Mouse (Mus musculus): ENCODE measurements around the gene Znhit1. TPM values are rescaled to one million over a fixed set of nuclear protein-coding genes. Genes with fewer than 3 reads are reported as not detected.
A peak's percentile ranks its signal among the peaks of the same experiment; 100 is the strongest.

Znhit1 gene
- polyA plus RNA-seq, 1 experiment from 2014 or later, result 80.6 TPM

DNA sequence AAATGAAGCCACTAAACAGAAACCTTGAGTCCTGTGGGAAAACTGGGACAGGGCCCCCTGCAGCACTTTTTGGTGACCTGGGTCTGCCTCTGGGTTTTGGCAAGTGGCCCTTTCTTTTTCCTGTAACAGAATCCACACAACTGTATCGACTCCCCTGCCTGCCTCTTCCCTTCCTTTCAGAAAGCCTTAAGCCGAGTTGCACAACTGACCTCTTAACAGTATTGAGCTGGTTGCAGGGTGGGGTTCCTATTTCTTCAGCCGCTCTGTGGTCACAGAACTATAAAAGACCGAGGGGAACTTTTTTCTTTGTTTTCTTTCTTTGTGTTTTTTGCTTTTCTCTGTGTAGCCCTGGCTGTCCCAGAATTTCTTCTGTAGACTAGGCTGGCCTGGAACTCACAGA lies 10.1 kb downstream of the Znhit1 start:
- Histone ChIP-seq H3K27me3 (ENCODE audit: control insufficient read depth, insufficient read depth, low read length) (no peaks in the 10 kb centered on the region), H3K4me2 (replicated peaks; ENCODE audit: low read depth, low read length) (no peak overlapping the region), H3K4me1 (ENCODE audit: control insufficient read depth, insufficient read depth, low read length) (no peaks in the 10 kb centered on the region), H3K4me3 (ENCODE audit: low read length) (no peak overlapping the region), H3K27ac (ENCODE audit: low read depth, low read length) (no peak overlapping the region), H3K36me3 (ENCODE audit: control insufficient read depth, insufficient read depth, low read length) (peaks cover 15% of the 10 kb centered on the region; the same call in 1 of the 2 replicates), H3K9me3 (ENCODE audit: control insufficient read depth, low read length) (no peaks in the 10 kb centered on the region), H3K9ac (ENCODE audit: low read depth, low read length) (no peak overlapping the region)
- 61% methylated on average over 4 of the region's 4 CpGs for WGBS
- ATAC-seq (ENCODE audit: low FRiP score, low TSS enrichment), result no peak

DNA sequence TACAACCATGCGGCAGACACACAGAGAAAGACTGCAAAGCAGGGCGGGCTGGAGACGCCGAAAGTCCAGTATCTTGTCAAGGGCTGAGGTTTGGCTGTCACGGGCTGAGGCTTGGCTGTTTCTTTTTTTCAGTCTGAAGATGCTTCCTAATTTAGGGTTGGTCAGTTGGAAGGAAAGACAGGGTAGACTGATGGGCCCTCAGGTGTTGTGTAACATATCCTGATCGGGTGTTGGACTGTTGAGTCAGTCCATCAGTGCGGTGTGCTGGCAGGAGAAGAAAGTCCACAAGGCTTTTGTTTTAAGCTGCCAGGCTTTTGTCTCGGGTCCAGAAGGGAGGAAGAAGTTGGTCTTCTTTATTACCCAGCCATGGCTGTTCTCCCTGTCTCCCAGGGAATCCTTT lies 14.2 kb downstream of the Znhit1 start:
- H3K9me3 ChIP-seq (ENCODE audit: control insufficient read depth, low read length), result no peaks in the 10 kb centered on the region
- H3K4me2 ChIP-seq (replicated peaks; ENCODE audit: low read depth, low read length), result no peak overlapping the region

DNA sequence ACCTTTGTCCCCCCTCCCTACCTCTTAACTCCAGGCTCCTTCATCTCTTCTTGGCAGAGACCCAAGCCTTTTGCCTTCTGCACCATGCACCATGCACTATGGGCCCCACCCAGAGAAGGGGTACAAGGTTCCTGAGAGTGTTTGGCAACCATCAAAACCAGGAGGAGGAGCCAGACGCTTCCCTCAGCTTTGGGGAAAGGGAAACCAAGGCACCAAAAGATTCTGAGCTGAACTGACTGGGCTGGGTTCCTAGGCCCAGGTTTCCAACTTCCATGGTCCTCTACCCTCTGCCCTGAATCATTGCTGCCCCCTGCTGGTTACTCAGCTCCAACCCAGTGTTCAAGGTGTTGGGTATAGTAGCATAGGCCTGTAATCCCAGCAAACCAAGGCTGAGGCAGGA lies 17.1 kb downstream of the Znhit1 start:
- 47% methylated on average over 1 of the region's 1 CpGs for WGBS
- ATAC-seq (ENCODE audit: low FRiP score, low TSS enrichment), result no peak
- Histone ChIP-seq H3K4me3 (ENCODE audit: low read length) (no peak overlapping the region), H3K4me1 (ENCODE audit: control insufficient read depth, insufficient read depth, low read length) (peaks cover 19% of the 10 kb centered on the region), H3K9me3 (ENCODE audit: control insufficient read depth, low read length) (no peaks in the 10 kb centered on the region), H3K27ac (ENCODE audit: low read depth, low read length) (no peak overlapping the region), H3K9ac (ENCODE audit: low read depth, low read length) (no peak overlapping the region), H3K27me3 (ENCODE audit: control insufficient read depth, insufficient read depth, low read length) (no peaks in the 10 kb centered on the region), H3K36me3 (ENCODE audit: control insufficient read depth, insufficient read depth, low read length) (peaks cover 5% of the 10 kb centered on the region), H3K4me2 (replicated peaks; ENCODE audit: low read depth, low read length) (no peak overlapping the region)

More for the DNA sequence above, 14.2 kb downstream of the Znhit1 start:
- Histone ChIP-seq H3K4me3 (ENCODE audit: low read length) (no peak overlapping the region), H3K9ac (ENCODE audit: low read depth, low read length) (no peak overlapping the region), H3K27ac (ENCODE audit: low read depth, low read length) (no peak overlapping the region), H3K4me1 (ENCODE audit: control insufficient read depth, insufficient read depth, low read length) (no peaks in the 10 kb centered on the region), H3K36me3 (ENCODE audit: control insufficient read depth, insufficient read depth, low read length) (no peaks in the 10 kb centered on the region), H3K27me3 (ENCODE audit: control insufficient read depth, insufficient read depth, low read length) (no peaks in the 10 kb centered on the region)
- ATAC-seq (ENCODE audit: low FRiP score, low TSS enrichment), result no peak
- WGBS, result 76% methylated on average over 8 of the region's 8 CpGs

DNA sequence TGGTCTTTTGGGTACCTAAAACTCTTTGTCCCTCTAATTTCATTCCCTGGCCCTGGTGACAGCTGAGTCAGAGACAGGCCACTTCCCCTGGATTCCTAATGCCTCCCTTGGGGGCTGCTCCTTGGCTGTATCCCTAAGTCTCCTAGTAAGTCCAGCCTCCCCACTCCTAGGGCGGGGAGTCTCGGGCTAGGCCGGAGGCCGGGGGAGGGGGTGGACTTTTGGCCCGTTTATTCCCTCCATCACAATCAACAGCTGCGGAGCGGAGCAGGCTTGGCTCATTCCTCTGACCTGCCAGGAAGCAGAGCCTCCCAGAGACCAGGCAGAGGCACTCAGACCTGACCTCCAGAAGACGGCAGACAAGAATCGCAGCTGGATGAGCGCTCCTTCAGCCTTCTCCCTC lies 20.2 kb downstream of the Znhit1 start:
- Histone ChIP-seq H3K9me3 (ENCODE audit: control insufficient read depth, low read length) (no peaks in the 10 kb centered on the region), H3K27ac (ENCODE audit: low read depth, low read length) (peak overlapping the region; percentile 90; the same call in 1 of the 2 replicates), H3K27me3 (ENCODE audit: control insufficient read depth, insufficient read depth, low read length) (no peaks in the 10 kb centered on the region), H3K4me1 (ENCODE audit: control insufficient read depth, insufficient read depth, low read length) (peaks cover 32% of the 10 kb centered on the region), H3K36me3 (ENCODE audit: control insufficient read depth, insufficient read depth, low read length) (peaks cover 33% of the 10 kb centered on the region), H3K4me3 (ENCODE audit: low read length) (no peak overlapping the region), H3K9ac (ENCODE audit: low read depth, low read length) (no peak overlapping the region), H3K4me2 (replicated peaks; ENCODE audit: low read depth, low read length) (no peak overlapping the region)
- WGBS, result 45% methylated on average over 10 of the region's 10 CpGs
- ATAC-seq (ENCODE audit: low FRiP score, low TSS enrichment), result 0 out of 2 replicates have a peak, but pooled peaks have one; percentile 7

DNA sequence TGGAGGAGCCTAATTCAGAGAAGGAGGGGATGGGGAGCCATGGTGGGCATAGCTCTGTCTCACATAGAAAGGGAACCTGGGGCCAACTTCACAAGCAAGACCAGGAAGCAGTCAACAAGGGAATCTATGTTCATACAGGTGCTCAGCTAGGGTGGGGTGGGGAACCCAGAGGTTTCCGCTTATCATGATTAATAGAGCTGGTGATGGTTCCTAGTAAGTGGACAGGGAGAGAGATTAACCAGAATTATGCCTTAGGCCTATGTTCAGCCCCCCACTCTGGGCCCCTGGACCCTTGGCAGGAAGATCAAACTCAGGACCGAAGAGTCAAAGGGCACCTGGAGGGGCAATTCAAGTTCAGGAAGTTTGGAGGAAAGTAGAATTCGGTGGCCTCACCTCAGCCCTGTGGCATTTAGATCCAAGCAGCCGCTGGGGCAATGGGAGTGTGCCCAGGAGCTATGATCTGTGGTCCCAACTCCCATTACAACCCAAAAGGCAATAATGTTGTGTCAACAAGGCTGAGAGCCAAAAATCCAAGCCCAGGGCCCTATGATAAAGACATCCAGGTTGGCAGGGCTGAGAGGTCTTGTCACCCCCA lies 20.9 kb downstream of the Znhit1 start:
- no peaks in the 10 kb centered on the region for H3K9me3 ChIP-seq (ENCODE audit: control insufficient read depth, low read length)
- H3K4me1 ChIP-seq (ENCODE audit: control insufficient read depth, insufficient read depth, low read length), result peaks cover 32% of the 10 kb centered on the region
- H3K9ac ChIP-seq (ENCODE audit: low read depth, low read length), result 0 out of 2 replicates have a peak overlapping the region, but pooled peaks have one; percentile 7
- peak overlapping the region; percentile 90 for H3K27ac ChIP-seq (ENCODE audit: low read depth, low read length)
- no peaks in the 10 kb centered on the region for H3K27me3 ChIP-seq (ENCODE audit: control insufficient read depth, insufficient read depth, low read length)
- ATAC-seq (ENCODE audit: low FRiP score, low TSS enrichment), result no peak
- WGBS, result 78% methylated on average over 4 of the region's 4 CpGs
- H3K36me3 ChIP-seq (ENCODE audit: control insufficient read depth, insufficient read depth, low read length), result peaks cover 33% of the 10 kb centered on the region
- H3K4me3 ChIP-seq (ENCODE audit: low read length), result no peak overlapping the region
- H3K4me2 ChIP-seq (replicated peaks; ENCODE audit: low read depth, low read length), result no peak overlapping the region

DNA sequence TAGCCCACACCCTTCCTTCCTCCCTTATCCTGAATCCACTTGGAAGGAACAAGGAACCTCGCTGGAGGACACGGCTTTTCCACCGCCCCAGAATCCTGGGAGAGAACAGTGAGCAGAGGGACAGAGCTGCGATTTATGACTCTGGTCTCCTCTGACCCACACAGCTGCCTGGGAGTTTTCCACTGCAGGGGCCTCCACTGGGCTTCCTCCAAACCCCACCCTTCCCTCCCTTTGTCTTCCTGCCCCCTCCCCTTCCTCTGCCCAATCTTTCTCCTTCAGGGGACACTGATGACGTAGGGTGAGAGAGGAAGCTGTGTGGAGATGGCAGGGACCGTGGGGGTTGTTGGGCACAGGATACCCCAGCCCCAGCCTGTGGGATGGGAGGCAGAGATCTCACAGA lies 21.5 kb downstream of the Znhit1 start, which contains the start of gene Cldn15:
TSS of gene Cldn15 (plus strand) at position 286 of the 400 bp plus-strand sequence.
- 0 out of 2 replicates have a peak within 1 kb of the TSS, but pooled peaks have one; percentile 8 for H3K4me2 ChIP-seq (replicated peaks; ENCODE audit: low read depth, low read length)
- 24% methylated on average over 6 of the region's 6 CpGs for WGBS
- peak; percentile 38 for ATAC-seq (ENCODE audit: low FRiP score, low TSS enrichment)
- peak within 1 kb of the TSS; percentile 90 for H3K27ac ChIP-seq (ENCODE audit: low read depth, low read length)
- peaks cover 35% of the 10 kb centered on the region for H3K4me1 ChIP-seq (ENCODE audit: control insufficient read depth, insufficient read depth, low read length)
- H3K9me3 ChIP-seq (ENCODE audit: control insufficient read depth, low read length), result no peaks in the 10 kb centered on the region
- peaks cover 33% of the 10 kb centered on the region for H3K36me3 ChIP-seq (ENCODE audit: control insufficient read depth, insufficient read depth, low read length)
- peak within 1 kb of the TSS; percentile 31 for H3K9ac ChIP-seq (ENCODE audit: low read depth, low read length)
- no peaks in the 10 kb centered on the region for H3K27me3 ChIP-seq (ENCODE audit: control insufficient read depth, insufficient read depth, low read length)
- no peak within 1 kb of the TSS for H3K4me3 ChIP-seq (ENCODE audit: low read length)

DNA sequence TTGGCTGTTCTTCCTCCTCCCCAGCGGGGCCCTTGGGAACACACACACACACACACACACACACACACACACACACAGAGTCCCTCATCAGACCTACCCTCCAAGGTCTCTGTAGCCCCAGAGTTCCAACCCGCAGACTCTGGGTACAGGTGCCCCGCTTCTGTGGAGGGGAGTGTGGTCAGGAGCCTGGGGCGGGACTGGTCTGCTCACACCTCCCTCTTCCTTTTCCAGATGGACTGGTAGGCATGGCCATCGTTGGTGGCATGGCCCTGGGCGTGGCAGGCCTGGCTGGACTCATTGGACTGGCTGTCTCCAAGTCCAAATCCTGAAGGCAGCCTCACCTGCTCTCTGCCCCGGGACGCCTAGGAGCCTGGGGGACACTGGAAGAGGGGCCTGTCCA lies 22.1 kb downstream of the Znhit1 start:
- no peak for ATAC-seq (ENCODE audit: low FRiP score, low TSS enrichment)
- peak overlapping the region; percentile 90 for H3K27ac ChIP-seq (ENCODE audit: low read depth, low read length)
- no peak overlapping the region for H3K4me2 ChIP-seq (replicated peaks; ENCODE audit: low read depth, low read length)
- peaks cover 33% of the 10 kb centered on the region for H3K36me3 ChIP-seq (ENCODE audit: control insufficient read depth, insufficient read depth, low read length)
- H3K4me1 ChIP-seq (ENCODE audit: control insufficient read depth, insufficient read depth, low read length), result peaks cover 38% of the 10 kb centered on the region
- H3K9me3 ChIP-seq (ENCODE audit: control insufficient read depth, low read length), result no peaks in the 10 kb centered on the region
- peak overlapping the region; percentile 31; the same call in 1 of the 2 replicates for H3K9ac ChIP-seq (ENCODE audit: low read depth, low read length)
- H3K4me3 ChIP-seq (ENCODE audit: low read length), result no peak overlapping the region
- WGBS, result 80% methylated on average over 7 of the region's 8 CpGs
- H3K27me3 ChIP-seq (ENCODE audit: control insufficient read depth, insufficient read depth, low read length), result no peaks in the 10 kb centered on the region

DNA sequence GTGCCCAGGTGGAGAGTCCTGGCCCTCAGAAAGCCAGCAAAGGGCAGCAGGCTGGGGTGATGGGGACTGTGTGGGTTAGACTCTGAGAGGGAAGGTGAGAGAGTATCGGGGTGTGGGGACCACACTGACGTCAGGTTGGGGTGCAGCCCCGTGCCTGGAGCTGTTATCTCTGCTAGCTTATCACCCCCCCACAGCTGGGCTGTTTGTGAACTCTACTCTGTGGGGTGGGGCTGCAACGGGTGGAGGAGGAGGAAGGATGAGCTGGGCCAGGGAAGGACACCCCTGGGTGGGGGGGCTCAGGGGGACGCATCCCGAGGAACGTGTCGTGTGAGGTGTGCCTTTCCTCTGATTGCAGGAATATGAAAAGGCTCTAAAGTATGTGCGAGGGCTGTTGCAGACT lies 22.6 kb downstream of the Znhit1 start:
- Histone ChIP-seq H3K27ac (ENCODE audit: low read depth, low read length) (peak overlapping the region; percentile 90; the same call in 1 of the 2 replicates), H3K27me3 (ENCODE audit: control insufficient read depth, insufficient read depth, low read length) (no peaks in the 10 kb centered on the region), H3K4me2 (replicated peaks; ENCODE audit: low read depth, low read length) (no peak overlapping the region), H3K4me3 (ENCODE audit: low read length) (no peak overlapping the region), H3K4me1 (ENCODE audit: control insufficient read depth, insufficient read depth, low read length) (peaks cover 38% of the 10 kb centered on the region), H3K36me3 (ENCODE audit: control insufficient read depth, insufficient read depth, low read length) (peaks cover 33% of the 10 kb centered on the region), H3K9ac (ENCODE audit: low read depth, low read length) (no peak overlapping the region), H3K9me3 (ENCODE audit: control insufficient read depth, low read length) (no peaks in the 10 kb centered on the region)
- WGBS, result 84% methylated on average over 9 of the region's 9 CpGs
- no peak for ATAC-seq (ENCODE audit: low FRiP score, low TSS enrichment)

DNA sequence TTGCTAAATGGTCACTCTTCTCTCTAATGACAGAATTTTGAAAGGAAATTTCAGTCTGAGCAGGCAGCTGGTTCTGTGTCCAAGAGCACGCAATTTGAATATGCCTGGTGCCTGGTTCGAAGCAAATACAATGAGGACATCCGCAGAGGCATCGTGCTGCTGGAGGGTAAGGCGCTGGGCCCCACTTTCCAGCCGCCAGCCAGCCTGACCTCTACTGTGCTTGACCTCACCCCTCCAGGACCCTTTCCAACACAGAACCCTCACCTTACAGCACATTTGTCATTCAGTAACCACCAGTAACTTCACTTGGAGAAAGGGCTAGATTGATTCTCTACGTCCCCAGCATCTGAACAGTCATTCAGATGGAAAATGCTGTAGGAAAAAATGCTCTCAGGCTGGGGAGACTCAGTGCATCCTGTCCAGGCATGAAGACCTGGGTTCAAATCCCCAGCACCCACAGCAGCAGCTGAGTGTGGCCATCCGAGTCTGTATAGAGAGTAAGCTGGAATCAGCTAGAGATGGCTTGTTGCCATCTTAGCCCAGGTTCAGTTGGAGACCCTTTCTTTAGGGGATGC lies 24.8 kb downstream of the Znhit1 start:
- no peaks in the 10 kb centered on the region for H3K27me3 ChIP-seq (ENCODE audit: control insufficient read depth, insufficient read depth, low read length)
- no peak for ATAC-seq (ENCODE audit: low FRiP score, low TSS enrichment)
- H3K4me2 ChIP-seq (replicated peaks; ENCODE audit: low read depth, low read length), result peak overlapping the region; percentile 77
- no peak overlapping the region for H3K27ac ChIP-seq (ENCODE audit: low read depth, low read length)
- 70% methylated on average over 8 of the region's 8 CpGs for WGBS
- peak overlapping the region; percentile 82 for H3K4me3 ChIP-seq (ENCODE audit: low read length)
- H3K36me3 ChIP-seq (ENCODE audit: control insufficient read depth, insufficient read depth, low read length), result peaks cover 33% of the 10 kb centered on the region
- H3K9me3 ChIP-seq (ENCODE audit: control insufficient read depth, low read length), result no peaks in the 10 kb centered on the region
- H3K4me1 ChIP-seq (ENCODE audit: control insufficient read depth, insufficient read depth, low read length), result peaks cover 45% of the 10 kb centered on the region
- peak overlapping the region; percentile 78; the same call in 1 of the 2 replicates for H3K9ac ChIP-seq (ENCODE audit: low read depth, low read length)
